Mouse (Mus musculus) hindbrain, embryonic 12.5 days (tissue): ENCODE measurements at regions not wholly inside any gene's neighbourhood (a gene's known extent, or its start where the extent isn't known, plus 50 kb on each side); places are given as distances from the start of the nearest gene placed in this dataset.
"Not testable (repeated sequence)": the region's sequence is repeated elsewhere in the genome, so short reads cannot be mapped to it uniquely, and the experiment has no call there.

Experiments used
- ATAC-seq: fragments of 200-750 bp; cut with Nextera tagmentation; 2 replicates; pipeline ENCODE4 v1.8.0; 2017; ENCODE audit warnings: moderate TSS enrichment; ENCODE audit not compliant: low FRiP score
- H3K27ac ChIP-seq: fragments of 300-500 bp; sonication (generic); 2 replicates; pipeline ENCODE4 v1.5.1; 2016; ENCODE audit warnings: mild to moderate bottlenecking
- H3K27me3 ChIP-seq: fragments of 300-500 bp; sonication (generic); 2 replicates; pipeline ENCODE4 v1.6.1; 2016; ENCODE audit warnings: mild to moderate bottlenecking
- H3K36me3 ChIP-seq: fragments of 300-500 bp; sonication (generic); 2 replicates; pipeline ENCODE4 v1.6.1; 2016; ENCODE audit warnings: mild to moderate bottlenecking
- H3K4me1 ChIP-seq: fragments of 300-500 bp; sonication (generic); 2 replicates; pipeline ENCODE4 v1.6.1; 2016
- H3K4me2 ChIP-seq: fragments of 300-500 bp; sonication (generic); replicated peaks from 2 replicates; pipeline ENCODE4 v1.6.1; 2016; ENCODE audit warnings: mild to moderate bottlenecking
- H3K4me3 ChIP-seq: fragments of 300-500 bp; sonication (generic); 2 replicates; pipeline ENCODE4 v1.5.1; 2016; ENCODE audit warnings: mild to moderate bottlenecking
- H3K9ac ChIP-seq: fragments of 300-500 bp; sonication (generic); 2 replicates; pipeline ENCODE4 v1.6.1; 2016; ENCODE audit warnings: mild to moderate bottlenecking, moderate library complexity
- H3K9me3 ChIP-seq: fragments of 300-500 bp; sonication (generic); replicated peaks from 2 replicates; pipeline ENCODE4 v1.6.1; 2016; ENCODE audit warnings: mild to moderate bottlenecking
- WGBS: fragments of 180-500 bp; shearing (Covaris S2); methylation state at CpG from one replicate; pipeline ENCODE4 v1.1.7; 2016; 5-methylcytosine and 5-hydroxymethylcytosine counted together

DNA sequence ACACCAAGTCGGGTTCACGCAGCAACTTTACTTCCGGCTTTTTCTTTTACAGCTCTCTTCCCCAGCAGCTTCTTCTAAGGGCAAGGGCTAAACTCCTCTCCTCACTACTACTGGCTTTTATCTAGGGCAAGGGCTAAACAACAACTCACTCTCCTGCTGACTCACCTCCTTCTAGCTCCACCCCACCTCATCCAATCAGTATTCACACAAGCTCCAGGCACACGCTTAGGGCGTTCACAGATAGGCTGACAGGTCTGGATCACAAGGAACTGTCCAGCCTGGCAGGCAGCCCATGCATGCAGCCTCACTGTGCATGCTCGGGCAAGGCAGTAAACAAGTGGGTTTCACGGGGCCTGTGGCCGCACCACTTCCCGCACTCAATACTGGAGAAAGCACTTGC is 116.9 kb downstream of the 1700129C05Rik start:
- H3K27me3 ChIP-seq, H3K27ac ChIP-seq, ATAC-seq, H3K4me2 ChIP-seq, H3K9me3 ChIP-seq, H3K36me3 ChIP-seq, H3K4me1 ChIP-seq, H3K4me3 ChIP-seq, H3K9ac ChIP-seq: not testable (repeated sequence)
- 67% methylated on average over 9 of the region's 9 CpGs for WGBS

DNA sequence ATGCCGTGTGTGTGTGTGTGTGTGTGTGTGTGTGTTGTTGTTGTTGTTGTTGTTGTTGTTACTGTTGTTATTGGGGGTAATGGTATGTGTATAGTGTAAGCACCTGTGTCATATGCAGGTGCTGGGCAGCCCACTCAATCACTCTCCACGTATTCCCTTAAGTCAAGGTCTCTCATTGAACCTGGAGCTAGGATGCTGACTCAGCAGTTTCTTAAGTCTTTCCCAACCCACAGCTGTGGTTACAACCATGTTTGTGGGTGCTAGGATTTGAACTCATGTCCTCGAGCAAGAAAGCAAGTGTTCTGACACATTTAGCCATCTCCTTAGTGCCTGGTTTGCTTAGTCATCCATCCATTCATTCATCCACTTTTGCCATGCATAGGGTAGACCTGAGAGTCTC is 133.2 kb downstream of the 1700129C05Rik start:
- no peak for ATAC-seq
- no peaks in the 10 kb centered on the region for H3K4me1 ChIP-seq
- no peaks in the 10 kb centered on the region for H3K27me3 ChIP-seq
- no peaks in the 10 kb centered on the region for H3K9me3 ChIP-seq
- no peak overlapping the region for H3K4me3 ChIP-seq
- H3K27ac ChIP-seq = no peak overlapping the region
- H3K9ac ChIP-seq = no peak overlapping the region
- 87% methylated on average over 3 of the region's 3 CpGs for WGBS
- no peak overlapping the region for H3K4me2 ChIP-seq
- H3K36me3 ChIP-seq = no peaks in the 10 kb centered on the region

DNA sequence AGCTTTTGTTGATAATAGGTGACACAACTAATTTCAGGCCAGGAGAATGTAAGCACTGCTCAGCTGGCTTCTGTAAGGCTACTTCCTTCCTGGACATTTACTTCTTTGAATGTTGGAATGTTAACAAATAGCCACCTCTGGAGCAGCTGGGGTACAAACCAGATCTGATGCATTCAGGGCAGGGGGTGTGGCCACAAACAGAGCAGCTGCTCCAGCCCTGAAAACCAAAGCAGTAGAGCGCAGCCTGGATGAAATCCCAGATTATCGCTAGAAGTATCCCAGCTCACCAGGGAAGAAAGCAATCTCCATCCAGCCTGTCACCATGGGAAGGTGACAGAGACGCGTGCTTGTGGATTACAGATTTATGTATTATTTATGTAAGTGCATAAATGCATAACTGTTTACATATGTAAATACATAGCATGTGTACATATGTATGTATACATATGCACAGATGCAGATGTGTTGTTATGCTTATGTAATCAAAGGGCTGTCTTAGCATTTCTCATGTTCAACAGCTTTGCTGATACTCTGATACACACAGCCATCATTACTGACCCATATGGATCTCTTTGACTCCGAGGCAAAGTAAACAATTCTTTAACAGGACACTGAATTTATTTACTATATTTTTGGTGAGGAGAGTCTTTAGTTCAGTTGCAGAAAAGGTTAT is 143.5 kb downstream of the 1700129C05Rik start:
- Histone ChIP-seq H3K27me3 (no peaks in the 10 kb centered on the region), H3K36me3 (no peaks in the 10 kb centered on the region), H3K9me3 (no peaks in the 10 kb centered on the region), H3K9ac (no peak overlapping the region), H3K4me3 (no peak overlapping the region), H3K4me2 (no peak overlapping the region), H3K27ac (no peak overlapping the region), H3K4me1 (no peaks in the 10 kb centered on the region)
- 66% methylated on average over 5 of the region's 5 CpGs for WGBS
- ATAC-seq = no peak

DNA sequence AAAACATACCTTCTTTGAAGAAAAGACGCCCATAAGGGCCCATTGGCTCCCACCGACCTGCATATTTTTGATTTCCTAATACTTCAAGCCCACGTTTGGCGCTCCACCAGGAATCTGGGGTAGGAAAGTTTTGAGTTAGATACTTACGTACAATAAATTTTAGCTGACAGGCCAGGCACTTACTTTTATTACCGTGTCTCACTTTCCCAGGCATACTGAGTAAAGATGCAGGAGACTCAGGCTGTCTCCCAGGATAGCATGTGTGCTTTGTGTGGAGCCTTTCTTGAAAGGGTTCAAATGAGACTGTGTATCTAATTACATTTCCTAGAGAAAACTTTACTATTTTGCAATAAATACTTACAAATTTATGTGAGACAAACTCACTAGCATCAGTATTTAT is 147.7 kb downstream of the 1700129C05Rik start:
- Histone ChIP-seq H3K4me2 (no peak overlapping the region), H3K9me3 (no peaks in the 10 kb centered on the region), H3K4me1 (no peaks in the 10 kb centered on the region), H3K27ac (no peak overlapping the region), H3K36me3 (no peaks in the 10 kb centered on the region), H3K9ac (no peak overlapping the region), H3K4me3 (no peak overlapping the region), H3K27me3 (no peaks in the 10 kb centered on the region)
- 89% methylated on average over 6 of the region's 6 CpGs for WGBS
- ATAC-seq = no peak

DNA sequence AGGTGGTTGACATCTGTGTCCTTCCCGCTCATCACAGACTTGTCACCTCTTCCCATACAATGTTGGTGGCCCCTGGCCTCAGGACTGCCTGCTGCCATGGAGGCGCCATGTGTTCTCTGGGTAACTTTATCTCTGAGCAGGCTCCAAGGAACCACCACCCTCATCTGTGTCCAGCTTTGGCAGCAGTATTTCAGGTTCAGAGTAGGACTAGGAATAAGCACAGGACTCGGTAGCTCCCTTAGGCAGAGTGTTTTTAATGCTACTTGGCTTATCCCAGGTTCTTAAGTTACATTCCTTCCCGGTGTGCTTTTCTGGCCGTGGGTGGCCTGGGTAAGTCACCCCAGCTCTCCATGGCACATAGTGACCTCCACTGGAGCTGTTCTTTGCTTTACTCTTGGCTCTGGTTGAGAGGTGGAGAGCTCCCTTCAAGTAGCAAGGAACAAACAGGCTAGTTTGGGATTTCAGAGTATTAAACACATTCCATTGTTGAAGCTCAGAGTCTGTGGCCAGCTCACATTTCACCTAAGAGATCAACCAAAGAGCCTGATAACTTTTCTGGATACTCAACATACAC is 153.0 kb downstream of the 1700129C05Rik start:
- Histone ChIP-seq H3K9me3 (no peaks in the 10 kb centered on the region), H3K4me2 (no peak overlapping the region), H3K27ac (no peak overlapping the region), H3K4me1 (peaks cover 5% of the 10 kb centered on the region; the same call in 1 of the 2 replicates), H3K36me3 (no peaks in the 10 kb centered on the region), H3K9ac (no peak overlapping the region), H3K4me3 (no peak overlapping the region), H3K27me3 (no peaks in the 10 kb centered on the region)
- 73% methylated on average over 5 of the region's 5 CpGs for WGBS
- ATAC-seq = no peak

DNA sequence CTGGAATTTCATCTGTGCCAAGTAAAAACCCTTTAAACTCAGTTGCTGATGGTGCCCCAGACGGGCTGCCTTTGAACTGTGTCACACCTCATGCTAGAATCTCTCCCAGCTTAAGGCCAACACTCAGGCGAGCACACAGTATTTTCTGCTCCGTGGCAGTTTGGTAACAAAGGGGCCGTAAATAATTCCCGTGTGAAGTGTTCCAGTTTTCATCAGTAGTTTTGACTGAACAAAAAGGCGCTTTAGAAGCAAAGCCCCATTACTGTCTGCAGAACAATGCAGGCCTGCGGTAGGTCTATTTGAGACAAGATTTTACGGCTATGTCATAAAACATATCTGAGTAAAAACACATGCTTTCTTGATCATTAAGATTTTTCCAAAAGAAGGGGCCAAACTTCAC is 155.0 kb downstream of the 1700129C05Rik start:
- whole genome bisulfite sequencing = 40% methylated on average over 8 of the region's 8 CpGs
- H3K9ac ChIP-seq = no peak overlapping the region
- no peak overlapping the region for H3K4me2 ChIP-seq
- no peak overlapping the region for H3K4me3 ChIP-seq
- H3K27ac ChIP-seq = no peak overlapping the region
- no peaks in the 10 kb centered on the region for H3K9me3 ChIP-seq
- no peak for ATAC-seq
- no peaks in the 10 kb centered on the region for H3K36me3 ChIP-seq
- H3K27me3 ChIP-seq = no peaks in the 10 kb centered on the region
- peaks cover 5% of the 10 kb centered on the region; the same call in 1 of the 2 replicates for H3K4me1 ChIP-seq

DNA sequence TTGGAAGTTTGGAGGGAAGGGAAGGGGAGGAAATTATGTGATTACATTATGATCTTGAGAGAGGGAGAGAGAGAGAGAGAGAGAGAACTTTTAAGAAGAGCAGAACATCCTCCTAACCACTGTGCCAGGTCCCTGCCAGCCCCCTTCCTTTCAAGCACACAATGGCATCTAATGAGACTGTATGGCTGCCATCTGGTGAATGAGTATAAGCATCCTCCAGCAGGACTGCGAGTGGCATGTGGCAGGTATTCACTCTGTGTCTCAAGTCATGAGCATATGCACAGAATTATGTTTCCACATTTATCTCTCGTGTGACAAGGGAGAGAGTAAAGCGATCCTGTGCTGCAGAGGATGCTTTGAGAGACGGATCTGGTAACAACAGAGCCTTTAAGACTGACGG is 156.9 kb downstream of the 1700129C05Rik start:
- Histone ChIP-seq H3K27ac (no peak overlapping the region), H3K36me3 (no peaks in the 10 kb centered on the region), H3K9me3 (no peaks in the 10 kb centered on the region), H3K9ac (no peak overlapping the region), H3K4me3 (no peak overlapping the region), H3K4me2 (no peak overlapping the region), H3K27me3 (no peaks in the 10 kb centered on the region), H3K4me1 (peaks cover 5% of the 10 kb centered on the region; the same call in 1 of the 2 replicates)
- no peak for ATAC-seq
- 67% methylated on average over 5 of the region's 5 CpGs for WGBS

DNA sequence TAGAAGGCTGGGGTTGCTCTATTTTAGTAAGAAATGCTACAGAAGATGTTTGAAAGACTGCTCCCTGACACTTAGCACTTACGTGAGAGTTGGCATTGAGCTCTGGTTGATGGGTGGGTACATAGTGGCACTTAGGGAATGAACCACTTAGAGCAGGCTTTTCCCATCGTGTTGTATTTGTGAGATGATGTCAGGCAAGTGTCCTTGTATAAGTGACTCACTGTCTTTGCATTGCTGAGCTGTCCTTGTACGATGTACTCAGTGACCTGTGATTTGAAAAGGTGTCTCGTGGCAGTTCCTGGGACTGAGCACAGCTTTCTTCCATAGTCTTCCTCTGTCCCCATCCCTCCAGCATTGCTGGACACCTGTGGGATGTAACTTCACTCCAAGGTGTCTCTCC is 165.9 kb downstream of the 1700129C05Rik start:
- Histone ChIP-seq H3K4me1 (no peaks in the 10 kb centered on the region), H3K27me3 (no peaks in the 10 kb centered on the region), H3K9ac (no peak overlapping the region), H3K9me3 (no peaks in the 10 kb centered on the region), H3K4me3 (no peak overlapping the region), H3K27ac (no peak overlapping the region), H3K4me2 (no peak overlapping the region), H3K36me3 (no peaks in the 10 kb centered on the region)
- WGBS = 81% methylated on average over 4 of the region's 4 CpGs
- ATAC-seq = no peak

DNA sequence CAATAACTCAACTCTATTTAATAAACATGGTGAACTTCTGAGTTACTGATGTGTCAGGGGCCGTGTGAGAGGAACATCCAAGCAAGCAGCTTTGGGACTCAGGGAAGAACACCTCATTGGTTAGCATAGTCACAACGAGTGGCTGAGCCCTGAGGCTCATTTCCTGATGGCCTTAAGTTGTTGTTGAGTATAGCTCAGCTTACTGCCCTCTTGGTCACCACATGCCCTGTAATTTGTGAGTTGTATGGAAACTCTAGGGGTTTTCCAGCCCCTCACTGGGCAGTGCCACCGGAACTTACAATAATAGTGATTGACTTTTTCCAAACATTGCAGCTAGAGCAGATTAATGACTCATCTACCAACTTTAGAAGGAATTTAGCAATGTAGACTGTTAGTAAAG is 173.4 kb downstream of the 1700129C05Rik start:
- Histone ChIP-seq H3K4me1 (no peaks in the 10 kb centered on the region), H3K27ac (no peak overlapping the region), H3K36me3 (no peaks in the 10 kb centered on the region), H3K4me2 (no peak overlapping the region), H3K9ac (no peak overlapping the region), H3K9me3 (no peaks in the 10 kb centered on the region), H3K4me3 (no peak overlapping the region), H3K27me3 (no peaks in the 10 kb centered on the region)
- WGBS = 74% methylated on average over 3 of the region's 3 CpGs
- no peak for ATAC-seq

DNA sequence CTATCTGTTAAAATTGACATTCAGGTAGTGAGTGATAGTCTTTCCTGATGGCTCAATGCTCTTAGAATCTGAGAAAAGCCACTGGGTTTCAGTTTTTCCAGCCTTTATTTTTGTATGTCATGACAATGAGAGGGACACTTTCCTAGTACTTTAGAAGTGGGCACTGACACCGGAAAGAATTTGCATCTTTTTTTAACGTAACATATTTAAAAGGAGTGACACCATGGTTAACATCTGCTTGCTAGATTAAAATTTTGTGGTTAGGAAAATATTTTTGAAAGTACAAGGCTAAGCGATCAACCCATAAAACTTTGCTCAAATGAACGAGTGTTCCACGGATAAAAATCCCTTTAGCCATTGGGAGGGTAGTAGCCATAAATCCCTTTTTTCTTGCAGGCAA is 174.7 kb downstream of the 1700129C05Rik start:
- H3K9ac ChIP-seq = no peak overlapping the region
- no peak overlapping the region for H3K27ac ChIP-seq
- H3K9me3 ChIP-seq = no peaks in the 10 kb centered on the region
- no peak overlapping the region for H3K4me2 ChIP-seq
- no peaks in the 10 kb centered on the region for H3K36me3 ChIP-seq
- WGBS = 88% methylated on average over 5 of the region's 5 CpGs
- H3K4me1 ChIP-seq = no peaks in the 10 kb centered on the region
- no peaks in the 10 kb centered on the region for H3K27me3 ChIP-seq
- no peak for ATAC-seq
- no peak overlapping the region for H3K4me3 ChIP-seq

DNA sequence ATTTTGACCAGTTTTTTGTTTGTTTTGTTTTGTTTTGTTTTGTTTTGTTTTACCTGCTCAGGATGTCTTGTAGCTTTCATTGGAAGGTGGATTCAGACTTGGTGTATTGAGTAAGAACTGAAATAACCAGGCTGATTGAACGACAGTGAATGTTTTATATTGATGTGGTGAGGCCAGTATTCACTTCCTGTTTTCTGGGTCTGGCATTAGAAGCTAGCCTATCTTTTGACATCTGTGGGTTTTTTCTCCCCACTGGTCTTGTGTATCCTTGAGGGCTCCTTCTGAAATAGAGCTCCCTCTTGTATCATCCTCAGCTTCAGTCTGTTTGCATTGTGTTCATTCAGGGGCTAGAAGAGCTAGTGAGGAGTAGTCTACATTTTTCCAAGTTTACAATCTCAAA is 175.5 kb downstream of the 1700129C05Rik start:
- 96% methylated on average over 1 of the region's 1 CpGs for WGBS
- no peak for ATAC-seq
- H3K4me2 ChIP-seq = no peak overlapping the region

DNA sequence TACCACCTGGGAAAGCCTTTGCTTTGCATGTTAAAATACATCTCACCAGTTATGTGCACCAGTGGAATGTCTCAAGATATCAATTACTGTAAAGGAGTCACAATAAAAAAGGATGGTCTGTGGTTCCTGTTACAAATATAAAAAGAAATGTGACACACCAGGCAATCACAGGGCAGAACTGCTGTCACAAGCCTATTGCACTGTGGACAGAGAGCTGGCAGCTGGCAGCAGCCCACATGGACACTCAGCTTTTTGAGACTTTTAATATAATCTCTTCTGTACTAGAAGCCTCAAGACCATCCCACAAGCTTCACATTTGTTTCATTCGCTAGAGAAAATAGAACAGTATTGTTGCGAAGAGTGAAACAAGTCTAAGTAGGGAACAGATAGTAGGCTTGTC is 197.7 kb downstream of the 1700129C05Rik start:
- Histone ChIP-seq H3K27me3 (no peaks in the 10 kb centered on the region), H3K36me3 (no peaks in the 10 kb centered on the region), H3K4me1 (no peaks in the 10 kb centered on the region), H3K9me3 (no peaks in the 10 kb centered on the region), H3K27ac (no peak overlapping the region), H3K4me2 (no peak overlapping the region), H3K9ac (no peak overlapping the region), H3K4me3 (no peak overlapping the region)
- 92% methylated on average over 2 of the region's 2 CpGs for WGBS
- no peak for ATAC-seq

More for the DNA sequence above, 175.5 kb downstream of the 1700129C05Rik start:
- H3K4me1 ChIP-seq = no peaks in the 10 kb centered on the region
- no peak overlapping the region for H3K27ac ChIP-seq
- H3K4me3 ChIP-seq = no peak overlapping the region
- H3K27me3 ChIP-seq = no peaks in the 10 kb centered on the region
- H3K9me3 ChIP-seq = no peaks in the 10 kb centered on the region
- no peaks in the 10 kb centered on the region for H3K36me3 ChIP-seq
- H3K9ac ChIP-seq = no peak overlapping the region

DNA sequence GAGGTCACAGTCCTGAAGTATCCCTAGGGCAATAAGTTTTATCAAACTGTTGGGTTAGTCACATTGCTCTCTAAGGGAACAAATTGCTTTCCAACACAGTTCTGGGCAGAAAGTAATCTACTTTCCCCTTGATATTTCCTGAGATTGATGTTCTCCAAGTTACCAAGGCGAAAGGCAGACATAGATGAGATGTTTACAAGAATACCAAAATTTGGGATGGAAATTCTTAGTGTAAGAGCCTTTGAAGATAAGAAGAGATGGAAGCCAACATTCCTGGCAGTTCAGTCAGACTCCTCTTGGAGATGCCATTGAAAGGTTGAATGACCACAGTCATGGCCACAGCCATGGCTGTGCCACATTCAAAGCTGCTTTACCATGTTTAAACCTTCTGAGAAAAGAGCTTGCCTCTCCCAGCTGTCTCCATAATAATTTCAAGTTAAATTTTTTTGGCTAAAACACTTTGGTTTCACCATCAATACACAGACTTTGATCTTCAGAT is 199.4 kb downstream of the 1700129C05Rik start:
- WGBS = 95% methylated on average over 1 of the region's 1 CpGs
- Histone ChIP-seq H3K4me2 (no peak overlapping the region), H3K9me3 (no peaks in the 10 kb centered on the region), H3K9ac (no peak overlapping the region), H3K4me1 (peaks cover 7% of the 10 kb centered on the region), H3K27ac (no peak overlapping the region), H3K27me3 (0 out of 2 replicates have a peak, but pooled peaks cover 2% of the 10 kb centered on the region), H3K36me3 (no peaks in the 10 kb centered on the region), H3K4me3 (no peak overlapping the region)
- ATAC-seq = no peak
